Mouse (Mus musculus) myocyte (in vitro differentiated cells): Measurements from ENCODE around the gene Dusp28.

Source experiments
- E2F4 ChIP-seq: IDR thresholded peaks from one replicate; pipeline ENCODE4 v1.6.1; 2011; ENCODE audit warnings: mild to moderate bottlenecking, control low read depth, moderate library complexity; ENCODE audit not compliant: insufficient read depth
- TCF12 ChIP-seq: IDR thresholded peaks from one replicate; pipeline ENCODE4 v1.6.1; 2011; ENCODE audit warnings: mild to moderate bottlenecking, control low read depth; ENCODE audit not compliant: poor library complexity, insufficient read depth, severe bottlenecking

DNA sequence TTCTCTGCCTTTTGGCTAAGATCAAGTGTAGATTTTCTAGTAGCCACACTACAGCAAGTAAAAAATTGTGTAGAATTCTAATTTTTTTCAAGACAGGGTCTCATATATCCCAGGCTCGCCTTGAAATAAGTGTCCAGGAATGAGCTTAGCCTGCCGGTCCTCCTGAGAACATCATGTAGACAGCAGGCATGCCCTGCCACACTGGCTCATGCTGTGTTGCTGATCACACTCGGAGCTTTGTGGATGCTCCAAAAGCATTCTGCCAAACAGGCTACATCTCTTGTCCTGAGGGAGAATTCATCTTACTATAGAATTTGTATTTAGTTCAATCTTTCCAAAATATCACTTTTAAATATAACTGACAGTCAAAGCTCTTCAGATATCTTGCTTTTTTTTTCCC is 14.0 kb upstream of the Dusp28 start:
- no peak for TF ChIP-seq E2F4
- no peak for TF ChIP-seq TCF12
